Mouse (Mus musculus): ENCODE results near the gene Rab17.

DNA sequence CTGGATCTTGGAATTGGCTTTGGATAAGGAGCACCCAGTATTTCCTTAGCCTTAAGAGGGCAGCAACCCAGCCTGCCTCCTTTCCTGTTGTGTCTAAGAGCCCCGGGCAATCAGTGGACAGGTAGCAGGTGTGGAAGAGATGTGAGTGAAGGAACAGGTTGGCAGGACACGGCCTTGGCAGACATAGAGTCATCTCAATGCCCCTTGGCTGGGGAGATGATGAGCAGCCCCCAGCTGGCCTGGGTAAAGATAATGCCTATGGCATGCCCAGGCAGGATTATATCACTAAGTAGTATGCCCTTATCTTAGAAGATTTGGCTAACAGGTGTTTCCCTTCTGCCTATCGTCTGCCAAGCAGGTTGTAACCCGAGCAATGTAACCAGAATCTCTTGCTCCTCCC, 27.7 kb upstream of the Rab17 start:
- TF ChIP-seq POLR2A (IDR thresholded peaks at IDR 0.05; ENCODE audit: extremely low read depth, insufficient read depth, low read length) (no peak), CTCF (IDR thresholded peaks at IDR 0.05; ENCODE audit: low read depth, low read length) (no peak)

Data from liver, adult 2 months (tissue).